Mouse (Mus musculus): ENCODE measurements at regions not wholly inside any gene's neighbourhood (a gene's known extent, or its start where the extent isn't known, plus 50 kb on each side); places are given as distances from the start of the nearest gene placed in this dataset.

DNA sequence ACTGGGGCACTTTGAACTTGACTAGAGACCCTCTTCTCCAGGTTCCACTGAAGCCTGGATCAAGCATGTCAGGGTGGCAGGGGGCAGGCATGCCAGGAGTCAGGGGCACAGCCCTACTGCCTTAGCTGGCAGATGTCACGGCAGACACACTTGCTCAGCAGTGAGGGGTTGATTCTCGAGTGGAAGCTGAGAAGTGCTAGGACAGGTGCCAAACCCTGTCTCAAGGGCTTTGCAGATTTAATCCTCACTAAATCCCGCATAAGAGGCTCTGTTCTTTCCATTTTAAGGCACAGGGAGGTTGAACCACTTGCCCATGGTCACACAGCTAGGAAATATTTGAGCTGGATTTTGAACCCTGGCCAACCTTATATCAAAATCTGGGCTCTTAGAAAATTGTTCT is 223.5 kb upstream of the Mvb12b start:
- no peak for DNase-seq (ENCODE audit: extremely low spot score, low read depth, low spot score)

DNA sequence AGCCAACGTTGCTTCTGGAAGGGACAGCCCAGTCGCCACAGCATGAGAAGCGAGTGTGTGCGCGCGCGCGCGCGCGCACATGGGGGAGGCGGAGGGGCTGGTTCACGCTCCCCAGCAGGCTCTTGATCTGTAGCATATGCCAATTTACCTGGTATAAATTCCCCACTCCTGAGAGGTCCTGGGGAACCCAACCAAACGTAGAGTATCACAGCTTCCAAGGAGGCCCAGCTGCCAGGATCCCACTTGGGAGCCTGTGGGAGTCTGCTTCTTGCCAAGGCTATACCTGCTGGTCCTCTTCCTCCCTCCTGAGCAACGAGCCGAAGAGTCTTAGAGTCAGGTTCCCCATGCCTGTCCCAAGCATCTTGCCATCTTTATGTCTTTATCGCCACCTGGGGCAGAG is 222.8 kb upstream of the Mvb12b start:
- no peak for DNase-seq (ENCODE audit: extremely low spot score, low read depth, low spot score)

DNA sequence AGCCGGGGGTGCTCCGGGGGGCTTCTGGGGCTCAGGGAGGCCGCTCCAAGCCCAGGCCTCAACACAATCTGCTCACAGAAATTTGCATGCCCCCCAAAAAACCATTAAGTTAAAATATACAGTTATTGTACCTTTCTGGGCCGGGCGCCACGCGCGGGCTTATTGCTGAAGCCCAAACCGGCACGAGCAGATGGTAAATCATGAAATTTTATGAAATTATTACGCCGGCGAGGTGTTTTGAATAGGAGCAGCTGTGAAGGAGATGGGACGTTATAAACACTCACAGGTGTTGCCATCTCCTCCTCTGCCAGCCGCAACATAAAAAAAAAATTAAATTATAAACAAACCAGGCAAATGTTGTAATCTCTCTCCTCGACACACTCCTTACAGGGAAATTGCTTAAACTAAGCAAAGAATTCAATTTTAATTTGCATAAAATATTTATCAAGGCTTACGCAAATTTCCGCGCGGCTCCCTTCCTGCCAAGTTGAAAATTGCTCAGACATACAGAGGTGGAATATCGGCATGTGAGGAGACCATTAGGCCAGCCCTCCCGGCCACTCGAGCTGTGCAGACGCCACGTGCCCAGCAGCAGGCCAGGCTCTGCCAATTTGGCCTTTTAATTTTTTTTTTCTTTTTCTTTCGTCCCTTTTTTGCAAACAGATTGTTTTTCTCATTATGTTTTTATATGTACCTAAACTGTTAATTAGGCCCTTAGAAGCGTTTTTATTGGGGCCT is 220.0 kb upstream of the Mvb12b start:
- no peak for DNase-seq (ENCODE audit: extremely low spot score, low read depth, low spot score)

DNA sequence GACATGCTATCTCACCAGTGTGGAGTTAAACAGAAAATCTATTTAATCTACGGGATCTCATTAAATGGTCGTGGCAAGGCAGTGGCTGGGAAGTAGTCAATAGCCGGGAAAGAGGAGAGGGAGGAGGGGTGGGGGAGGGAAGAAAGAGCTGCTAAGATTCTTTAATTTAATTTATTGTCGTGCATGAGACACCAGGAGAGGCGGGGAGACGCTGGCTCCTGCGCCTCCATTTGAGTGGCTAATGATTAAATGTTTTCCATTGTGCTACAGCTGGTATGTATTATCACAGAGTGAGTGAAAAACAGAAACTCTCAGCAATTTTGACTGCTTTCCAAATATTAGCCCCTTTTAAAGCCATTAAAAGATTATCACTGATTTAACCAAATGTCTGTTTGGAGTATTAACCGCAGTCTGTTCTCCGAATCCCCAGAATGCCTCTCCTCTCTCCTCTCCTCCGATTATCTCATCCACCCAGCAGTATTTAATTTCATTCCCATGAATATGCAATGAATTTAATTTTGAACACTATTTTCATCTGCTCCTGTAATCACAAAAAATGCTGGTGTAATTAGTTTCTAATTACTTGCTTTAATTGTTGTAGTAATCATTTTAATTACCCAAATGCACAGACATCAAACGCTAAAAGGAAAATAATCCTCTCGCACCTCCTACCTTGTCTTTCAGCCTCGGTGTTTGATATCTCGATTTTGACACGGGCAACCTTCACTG is 219.3 kb upstream of the Mvb12b start:
- DNase-seq (ENCODE audit: extremely low spot score, low read depth, low spot score): no peak

DNA sequence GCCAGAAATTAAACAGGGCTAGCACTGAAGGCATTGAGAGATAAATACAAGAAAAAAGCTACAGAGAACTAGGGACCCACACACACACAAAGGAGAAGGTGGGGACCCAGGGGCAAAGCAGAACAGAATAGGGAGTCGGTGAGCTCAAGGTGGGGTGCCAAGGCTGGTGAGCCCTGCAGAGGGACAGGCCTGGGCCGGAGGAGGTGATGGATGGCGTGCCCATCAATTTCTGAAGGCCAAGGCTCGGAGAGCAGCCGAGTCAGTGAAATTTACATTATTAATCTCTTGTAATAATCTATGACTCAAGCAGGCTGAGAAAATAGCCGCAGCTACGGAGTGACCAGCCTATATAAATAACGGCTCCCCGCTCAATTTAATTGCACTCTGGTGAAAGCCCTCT is 218.5 kb upstream of the Mvb12b start:
- DNase-seq (ENCODE audit: extremely low spot score, low read depth, low spot score): no peak

DNA sequence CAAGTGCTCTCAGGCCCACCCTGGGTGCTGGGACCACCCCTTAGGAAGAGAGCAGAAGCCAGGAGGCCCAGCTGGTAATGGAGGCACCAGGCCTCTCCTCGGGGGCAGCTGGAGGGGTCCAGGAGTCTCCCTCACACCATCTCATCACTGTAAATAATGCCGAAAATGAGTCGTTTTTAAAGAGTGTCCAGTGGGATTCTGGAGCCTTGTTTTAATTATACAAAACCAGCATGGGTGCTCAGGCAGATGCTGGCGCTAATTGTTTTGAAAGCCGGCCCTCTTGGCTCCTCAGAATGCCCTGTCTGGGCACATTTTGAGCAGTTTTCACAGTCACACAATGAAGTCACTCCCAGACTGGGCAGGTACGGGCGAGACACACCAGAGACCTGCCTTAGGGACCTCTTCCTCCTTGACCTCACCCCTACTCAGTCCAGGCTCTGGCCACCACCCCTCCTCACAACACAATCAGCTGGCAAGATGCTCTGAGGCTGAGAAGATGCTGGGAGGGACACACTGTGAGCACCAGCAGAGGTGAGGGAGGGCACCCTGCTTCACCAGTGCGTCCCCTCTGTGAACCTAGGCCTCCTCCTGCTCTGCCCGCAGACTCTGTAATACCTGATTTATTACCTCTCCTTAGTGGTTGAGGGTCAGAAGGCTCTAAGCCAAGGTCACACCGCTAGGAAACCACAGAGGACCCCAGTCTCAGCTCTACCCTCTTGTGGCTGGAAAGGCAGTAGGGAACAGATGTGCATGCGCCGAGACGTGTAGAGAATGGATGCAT is 217.7 kb upstream of the Mvb12b start:
- DNase-seq (ENCODE audit: extremely low spot score, low read depth, low spot score): no peak

DNA sequence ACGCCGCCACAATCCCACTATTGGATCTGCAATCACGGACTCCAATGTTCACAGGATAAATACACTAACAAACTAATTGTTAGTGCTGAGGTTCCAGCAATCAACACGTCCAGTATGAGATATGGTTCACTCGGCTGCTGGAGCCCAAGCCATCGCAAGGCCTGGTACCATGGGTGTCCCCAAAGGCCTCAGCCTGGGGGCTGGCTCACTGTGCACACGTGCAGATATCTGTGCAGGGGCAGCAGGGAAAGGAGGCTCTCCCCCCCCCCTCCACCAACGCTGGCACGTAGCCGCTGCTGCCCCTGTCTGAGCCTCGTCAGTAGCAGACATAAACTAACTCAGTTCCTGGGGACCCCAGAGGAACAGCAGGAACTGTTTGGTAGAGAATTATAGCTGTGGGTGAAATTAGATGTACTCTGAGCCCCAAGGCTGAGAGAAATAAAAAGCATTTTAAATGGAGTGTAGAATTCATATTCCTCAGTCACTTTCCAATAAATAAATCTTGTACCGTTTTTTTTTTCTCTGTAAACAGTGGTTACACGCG is 210.3 kb upstream of the Mvb12b start:
- DNase-seq (ENCODE audit: extremely low spot score, low read depth, low spot score): no peak

DNA sequence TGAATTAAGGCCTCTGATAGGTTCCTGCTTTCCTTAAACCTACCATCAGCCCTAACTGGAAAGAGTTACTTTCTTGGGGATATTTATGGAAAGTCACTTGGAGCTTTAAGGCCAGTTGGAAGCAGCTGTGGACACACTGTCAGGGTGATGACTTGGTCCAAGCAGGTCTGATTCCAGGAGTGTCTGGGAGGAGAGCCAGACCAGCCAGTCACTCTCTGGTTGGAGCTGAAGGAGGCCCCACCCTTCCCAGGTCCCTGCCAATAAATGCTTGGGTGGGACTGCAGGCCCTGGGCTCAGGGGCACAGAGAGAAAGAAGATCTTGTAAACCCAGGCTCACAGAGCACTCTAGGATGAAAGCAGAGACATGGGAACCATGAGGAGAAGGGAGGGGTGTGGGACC is 208.8 kb upstream of the Mvb12b start:
- DNase-seq (ENCODE audit: extremely low spot score, low read depth, low spot score): no peak

DNA sequence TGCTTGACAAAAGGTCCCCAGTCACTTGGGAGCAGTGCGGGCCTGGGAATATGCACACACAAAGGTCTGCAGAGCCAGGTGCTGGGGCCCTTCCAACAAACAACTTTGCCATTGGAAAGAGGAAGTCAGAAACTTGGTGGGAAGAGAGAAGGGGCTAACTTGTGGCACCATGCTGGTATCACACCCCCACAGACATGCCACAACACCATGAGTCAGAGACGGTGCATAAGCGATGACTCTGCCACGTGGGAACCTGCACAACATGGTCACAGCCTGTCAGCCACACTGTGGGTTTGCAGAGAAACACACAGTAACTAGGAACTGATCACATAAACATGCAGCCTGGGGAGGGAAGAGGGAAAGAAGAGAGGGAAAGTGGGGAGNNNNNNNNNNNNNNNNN is 201.1 kb upstream of the Mvb12b start:
- no peak for DNase-seq (ENCODE audit: extremely low spot score, low read depth, low spot score)

DNA sequence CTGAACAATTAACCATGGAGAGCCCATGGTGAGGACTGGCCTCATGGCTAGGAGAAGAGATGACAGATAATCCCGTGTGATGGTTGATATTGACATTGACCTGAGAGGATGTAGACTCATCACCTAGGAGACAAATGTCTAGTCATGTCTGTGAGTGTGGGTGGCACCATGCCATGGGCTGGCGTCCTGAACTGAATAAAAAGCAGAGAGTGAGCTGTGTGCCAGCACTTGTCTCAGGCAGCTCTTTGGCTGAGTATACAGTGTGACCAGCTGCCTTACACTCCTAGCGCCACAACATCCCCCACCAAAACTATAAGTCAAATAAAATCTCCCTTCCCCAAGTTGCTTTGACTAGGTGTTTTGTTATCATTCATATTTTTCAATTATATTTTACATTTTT is 198.4 kb upstream of the Mvb12b start:
- DNase-seq (ENCODE audit: extremely low spot score, low read depth, low spot score): no peak

DNA sequence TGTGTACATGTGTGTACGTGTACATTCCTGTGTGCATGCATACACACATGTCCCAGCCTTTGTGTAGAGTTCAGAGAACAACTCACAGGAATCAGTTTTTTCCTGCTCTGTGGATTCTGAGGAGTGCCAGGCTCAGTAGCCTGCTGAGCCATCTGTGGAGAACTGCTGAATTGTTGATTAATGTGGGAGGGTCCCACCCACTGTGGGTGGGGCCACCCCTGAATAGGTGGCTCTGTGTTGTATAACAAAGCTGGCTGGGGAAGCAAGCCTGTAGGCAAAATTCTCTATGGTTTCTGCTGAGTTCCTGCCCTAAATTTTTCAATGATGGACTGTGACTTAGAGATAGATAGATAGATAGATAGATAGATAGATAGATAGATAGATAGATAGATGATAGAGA is 196.8 kb upstream of the Mvb12b start:
- DNase-seq (ENCODE audit: extremely low spot score, low read depth, low spot score): no peak

DNA sequence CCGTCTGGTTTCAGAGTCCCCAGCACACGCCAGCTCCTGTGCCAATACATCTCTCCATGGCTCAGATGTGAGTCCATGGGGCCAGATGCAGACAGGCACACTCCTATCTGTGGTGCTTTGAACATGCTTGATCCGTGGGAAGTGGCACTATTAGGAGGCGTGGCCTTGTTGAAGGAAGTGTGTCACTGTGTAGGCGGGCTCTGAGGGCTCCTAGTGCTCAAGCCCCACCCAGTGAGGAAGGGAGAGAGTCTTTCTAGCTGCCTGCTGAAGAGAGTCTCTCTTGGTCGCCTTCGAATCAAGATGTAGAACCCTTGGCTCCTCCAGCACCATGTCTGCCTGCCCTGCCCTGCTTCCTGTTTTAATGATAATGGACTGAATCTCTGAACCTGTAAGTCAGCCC is 194.7 kb upstream of the Mvb12b start:
- DNase-seq (ENCODE audit: extremely low spot score, low read depth, low spot score): no peak

DNA sequence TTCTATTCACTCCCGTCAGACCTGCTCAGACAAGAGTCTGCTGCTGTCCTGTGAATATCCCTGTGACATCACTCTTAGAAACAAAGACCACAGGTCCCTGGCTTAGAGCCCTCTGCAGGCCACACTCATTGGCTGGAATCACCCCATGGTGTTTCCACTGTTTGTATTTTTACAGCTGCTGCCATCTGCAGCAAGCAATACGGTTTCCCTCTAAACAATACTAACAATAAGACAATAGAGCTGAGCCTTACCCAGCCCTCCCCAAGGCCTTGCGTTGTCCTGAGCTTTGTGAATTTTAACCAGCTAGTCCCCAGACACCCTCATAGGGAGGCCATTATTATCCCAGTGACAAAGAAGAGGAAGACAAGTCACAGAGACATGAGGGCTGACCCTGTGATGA is 192.4 kb upstream of the Mvb12b start:
- no peak for DNase-seq (ENCODE audit: extremely low spot score, low read depth, low spot score)

DNA sequence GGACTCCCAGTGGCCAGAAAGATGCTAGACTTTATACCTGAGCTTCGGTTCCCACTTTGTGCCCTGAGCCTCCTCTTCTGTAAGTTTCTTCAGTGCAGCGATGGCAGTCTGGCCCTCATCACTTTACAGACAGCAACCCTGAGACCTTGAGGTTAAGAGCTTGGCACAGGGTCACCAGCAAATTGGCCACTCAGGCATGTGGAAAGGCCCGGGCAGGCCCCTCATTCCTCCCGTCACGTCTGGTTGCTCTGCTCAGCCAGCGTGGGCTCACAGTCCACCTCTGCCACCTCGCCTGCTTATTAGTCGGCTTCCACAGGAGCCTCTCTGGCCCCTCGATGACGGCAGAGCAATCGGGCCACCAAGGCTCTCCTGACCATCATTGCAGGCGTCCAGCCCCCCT is 191.5 kb upstream of the Mvb12b start:
- no peak for DNase-seq (ENCODE audit: extremely low spot score, low read depth, low spot score)

DNA sequence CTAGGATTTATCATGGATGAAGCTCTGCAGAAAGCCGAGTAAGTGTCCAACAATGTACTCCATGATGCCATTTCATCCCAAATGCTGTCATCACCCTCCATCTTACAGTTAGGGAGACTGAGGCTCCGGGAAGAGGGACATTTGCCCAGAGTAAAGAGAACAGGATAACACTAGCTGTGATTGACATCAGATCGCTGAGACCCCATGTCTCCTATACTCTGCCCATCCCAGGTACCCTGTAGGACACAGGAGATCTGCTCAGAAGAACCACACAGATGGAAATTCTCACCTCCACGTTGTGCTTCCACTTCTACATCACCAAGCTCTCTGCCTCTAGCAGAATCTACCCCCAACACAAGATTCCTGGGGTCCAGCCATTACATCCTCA is 191.1 kb upstream of the Mvb12b start:
- DNase-seq (ENCODE audit: extremely low spot score, low read depth, low spot score): no peak

DNA sequence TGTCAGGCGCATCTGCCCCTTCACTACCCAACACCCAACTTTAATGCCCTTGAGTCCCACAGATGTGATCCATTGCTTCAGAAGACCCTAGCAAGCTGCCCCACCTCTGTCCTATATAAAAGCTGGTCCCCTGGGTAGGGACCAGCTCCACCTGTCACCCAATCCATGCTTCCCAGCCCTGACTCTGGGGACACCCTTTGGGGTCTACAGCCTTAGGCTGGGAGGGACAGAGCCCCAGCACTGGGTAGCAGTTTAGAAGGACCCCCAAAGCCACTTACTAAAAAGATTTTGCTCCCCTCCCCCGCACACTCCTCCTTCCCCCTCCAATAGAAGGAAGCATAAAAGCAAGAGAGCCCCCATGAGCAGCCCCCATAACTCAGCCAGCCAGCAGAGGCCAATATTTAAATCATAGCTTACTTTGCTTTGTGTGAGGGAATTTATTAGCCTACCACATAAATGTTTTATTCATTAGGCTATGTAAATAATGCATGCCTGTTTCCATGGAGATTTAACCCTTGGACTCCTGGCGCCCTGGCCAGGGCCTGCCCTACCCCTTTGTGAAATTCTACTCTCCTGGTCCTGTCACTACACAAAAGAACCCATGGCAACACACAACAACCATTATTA is 190.6 kb upstream of the Mvb12b start:
- no peak for DNase-seq (ENCODE audit: extremely low spot score, low read depth, low spot score)

DNA sequence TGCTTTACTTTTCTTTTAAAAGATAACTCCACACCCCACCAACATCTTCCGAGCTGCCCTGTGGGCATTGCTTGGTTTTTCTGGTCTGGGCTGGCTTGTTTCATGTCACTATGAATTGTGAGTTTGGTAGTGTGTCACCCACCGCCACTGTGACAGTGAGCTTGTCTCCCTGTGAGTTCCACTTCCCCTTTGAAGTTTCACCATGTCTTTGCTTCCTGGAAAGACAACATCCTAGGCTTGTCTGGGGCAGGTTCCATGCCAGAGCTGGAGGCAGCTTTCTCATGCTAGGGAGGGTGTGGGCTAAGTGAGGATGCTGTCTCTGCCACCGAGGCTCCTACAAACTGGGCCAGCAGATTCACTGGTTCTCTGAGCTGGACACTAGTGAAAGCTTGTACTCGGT is 188.6 kb upstream of the Mvb12b start:
- DNase-seq (ENCODE audit: extremely low spot score, low read depth, low spot score): no peak

DNA sequence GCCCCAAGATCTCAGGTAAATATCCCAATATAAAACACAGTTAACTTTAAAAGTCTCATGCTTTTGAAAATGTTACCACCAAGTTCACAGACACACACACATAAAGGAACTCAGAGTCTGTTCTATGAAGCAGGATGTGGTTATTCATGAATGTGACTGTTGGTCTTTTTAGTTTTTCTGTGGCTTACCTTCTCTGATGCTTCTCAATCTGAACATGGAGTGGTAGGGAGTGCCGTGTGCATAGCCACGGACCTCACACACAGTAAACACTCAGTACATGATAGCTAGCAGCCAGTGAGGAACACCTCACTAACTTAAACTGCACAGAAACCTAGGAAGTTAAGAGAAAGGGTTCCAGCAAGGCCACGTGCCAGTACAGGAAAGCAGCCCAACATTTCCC is 186.3 kb upstream of the Mvb12b start:
- no peak for DNase-seq (ENCODE audit: extremely low spot score, low read depth, low spot score)

DNA sequence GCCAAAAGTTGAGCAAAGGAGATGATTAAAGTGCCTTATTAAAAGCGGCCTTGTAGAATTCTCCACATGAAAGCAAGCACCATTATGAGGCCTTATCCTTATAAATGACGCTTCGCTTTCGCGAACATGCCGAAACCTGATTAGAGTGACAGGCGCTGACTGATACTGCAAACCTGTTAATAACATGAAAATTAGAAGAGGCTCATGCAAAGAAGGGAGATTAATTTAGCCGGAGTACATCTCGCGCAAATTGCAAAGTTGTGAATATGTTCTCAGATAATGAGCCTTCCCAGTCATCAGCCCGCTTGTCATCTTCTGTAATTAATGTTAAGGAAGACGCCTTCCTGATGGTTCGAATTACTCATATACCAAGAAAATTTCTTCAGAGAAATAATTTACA is 177.8 kb upstream of the Mvb12b start:
- no peak for DNase-seq (ENCODE audit: extremely low spot score, low read depth, low spot score)

DNA sequence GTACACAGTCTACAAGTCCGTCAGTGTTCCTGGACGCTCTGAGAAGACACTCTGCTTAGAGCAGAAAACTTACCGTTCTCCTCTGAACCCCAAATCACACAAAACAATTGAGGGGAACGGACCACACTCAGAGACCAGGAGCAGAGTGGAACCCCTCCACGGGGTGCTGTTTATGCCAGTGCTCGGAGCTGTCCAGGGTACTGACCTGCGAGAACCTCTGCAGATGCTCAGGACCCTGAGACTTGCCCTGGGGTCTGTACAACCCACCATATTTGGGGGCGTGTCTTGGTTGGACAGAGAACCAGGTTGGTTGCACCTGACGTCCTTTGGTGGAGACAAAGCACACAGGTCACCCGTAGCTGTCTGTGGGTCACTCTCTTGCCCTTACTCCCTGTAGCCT is 177.3 kb upstream of the Mvb12b start:
- peak; percentile 75 for DNase-seq (ENCODE audit: extremely low spot score, low read depth, low spot score)

DNA sequence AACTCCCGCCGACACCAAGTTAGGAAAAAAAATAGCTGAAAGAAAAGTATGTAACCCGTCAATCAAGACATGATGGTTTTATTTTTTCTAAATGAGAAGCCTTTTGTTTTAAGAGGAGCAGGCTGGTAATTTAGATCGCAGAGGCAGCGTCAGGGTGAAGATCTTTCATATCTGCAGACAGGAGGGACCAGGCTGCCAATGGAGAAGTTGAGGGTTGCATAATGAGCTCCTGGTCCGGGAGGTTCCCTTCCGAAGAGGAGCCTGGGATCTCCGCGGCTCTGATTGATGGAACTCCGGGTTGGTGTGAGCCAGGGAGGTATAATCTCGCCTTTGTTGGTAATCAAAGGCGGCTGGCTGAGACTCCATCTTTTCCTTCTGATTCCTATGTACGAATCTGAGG is 168.8 kb upstream of the Mvb12b start:
- DNase-seq (ENCODE audit: extremely low spot score, low read depth, low spot score): no peak

All from hindlimb bud, embryonic 11.5 days (tissue).